ENCODE assay signal across 12 mouse cellular contexts in the genomic region with DNA sequence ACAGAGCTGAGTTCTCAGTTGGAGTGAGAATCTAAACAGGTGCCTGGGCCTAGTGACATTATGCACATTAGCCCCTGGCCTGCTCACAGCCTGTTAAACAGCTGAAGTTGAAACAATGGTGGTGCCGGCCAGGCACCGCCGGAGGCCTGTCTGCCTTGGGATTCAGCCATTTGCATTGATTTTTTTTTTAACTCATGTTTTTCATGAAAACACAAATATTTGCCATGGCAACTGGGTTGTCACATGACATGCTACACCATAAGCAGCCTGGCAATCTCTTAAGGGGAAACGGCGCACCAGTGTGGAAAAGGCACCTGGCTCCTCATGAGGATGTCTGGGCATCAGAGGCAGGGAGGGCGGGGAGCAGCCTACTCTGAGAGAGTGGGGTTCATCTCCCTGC.
DNase-seq lines count a peak whose midpoint lies in the region; ATAC-seq lines count a peak whose summit lies in the region.
"Had no signal": no experiment of that assay in that cellular context is flagged by ENCODE, and none has a peak within 500 bp of the region (broad histone marks: within the 10 kb centered on the region; RNA-seq: fewer than 3 reads in every experiment).

No protein-coding gene starts in this region.

- no peak for ATAC-seq in neural tube, embryonic 14.5 days (ENCODE audit: low read depth)
- ATAC-seq: intestine, embryonic 16.5 days had no signal

- peaks cover 47% of the 10 kb centered on the region for H3K27me3 ChIP-seq in forebrain, embryonic 10.5 days (ENCODE audit: poor library complexity, severe bottlenecking)
- no peaks in the 10 kb centered on the region for H3K27me3 ChIP-seq in neural tube, embryonic 14.5 days (ENCODE audit: control insufficient read depth, insufficient read depth, low read length)

- H3K4me2 ChIP-seq in neural tube, embryonic 14.5 days (ENCODE audit: low read depth, low read length), result no peak overlapping the region
- H3K4me2 ChIP-seq: limb, embryonic 12.5 days had no signal

- peak; percentile 17 for DNase-seq in layer of hippocampus, adult 11-12 months (ENCODE audit: low spot score)
- DNase-seq in layer of hippocampus, adult 9-10 months (ENCODE audit: low spot score), result no peak
- peak; percentile 35 for DNase-seq in forebrain, embryonic 10.5 days (ENCODE audit: extremely low spot score, low spot score)
- DNase-seq in layer of hippocampus, postnatal 10 days (ENCODE audit: low spot score in 2 of 2), result peak; percentile 21 to 49
- DNase-seq in cerebellum, postnatal 36 days, result no peak
- no peak for DNase-seq in gastrocnemius, adult 18-20 months (ENCODE audit: low spot score)
- no peak for DNase-seq in spleen, postnatal 14 days (ENCODE audit: low spot score in 2 of 2)
- DNase-seq: B cell, adult 2 months; cerebellum, adult 9-11 months had no signal

- no peak overlapping the region for H3K9ac ChIP-seq in neural tube, embryonic 14.5 days (replicated peaks; ENCODE audit: low read depth, low read length)
- H3K9ac ChIP-seq: limb, embryonic 12.5 days had no signal

- peak overlapping the region; percentile 71 for H3K27ac ChIP-seq in forebrain, embryonic 10.5 days
- H3K27ac ChIP-seq in neural tube, embryonic 14.5 days (ENCODE audit: low read depth, low read length), result peak overlapping the region; percentile 22; the same call in 1 of the 2 replicates
- H3K27ac ChIP-seq: limb, embryonic 12.5 days had no signal

- H3K36me3 ChIP-seq in forebrain, embryonic 10.5 days (replicated peaks), result no peaks in the 10 kb centered on the region
- no peaks in the 10 kb centered on the region for H3K36me3 ChIP-seq in neural tube, embryonic 14.5 days (ENCODE audit: control insufficient read depth, insufficient read depth, low read length)
- H3K36me3 ChIP-seq: limb, embryonic 12.5 days had no signal

- WGBS in forebrain, embryonic 10.5 days, result 16% methylated on average over 6 of the region's 6 CpGs
- WGBS in neural tube, embryonic 14.5 days, result 18% methylated on average over 6 of the region's 6 CpGs

- H3K4me3 ChIP-seq in forebrain, embryonic 10.5 days, result no peak overlapping the region
- H3K4me3 ChIP-seq in neural tube, embryonic 14.5 days (ENCODE audit: low read depth, low read length), result no peak overlapping the region
- H3K4me3 ChIP-seq: limb, embryonic 12.5 days had no signal

- H3K9me3 ChIP-seq in forebrain, embryonic 10.5 days, result no peaks in the 10 kb centered on the region
- H3K9me3 ChIP-seq in neural tube, embryonic 14.5 days (ENCODE audit: control insufficient read depth, low read length), result no peaks in the 10 kb centered on the region
- H3K9me3 ChIP-seq: limb, embryonic 12.5 days had no signal

- H3K4me1 ChIP-seq in forebrain, embryonic 10.5 days, result peaks cover 43% of the 10 kb centered on the region
- H3K4me1 ChIP-seq in neural tube, embryonic 14.5 days (ENCODE audit: control insufficient read depth, insufficient read depth, low read length), result peaks cover 10% of the 10 kb centered on the region

Comparison
In these comparisons a context has a peak if more than half of its experiments do, and no peak if none do; other contexts are left out.
1. DNase-seq: peak in layer of hippocampus, adult 11-12 months (single experiment), forebrain, embryonic 10.5 days (single experiment) and layer of hippocampus, postnatal 10 days (2 of 2); none in layer of hippocampus, adult 9-10 months (single experiment), cerebellum, postnatal 36 days (0 of 2), gastrocnemius, adult 18-20 months (single experiment) and spleen, postnatal 14 days (0 of 2).